Mouse (Mus musculus) liver, embryonic 15.5 days (tissue): ENCODE measurements at regions not wholly inside any gene's neighbourhood (a gene's known extent, or its start where the extent isn't known, plus 50 kb on each side); places are given as distances from the start of the nearest gene placed in this dataset.

Source experiments
- ATAC-seq: fragments of 200-750 bp; cut with Nextera tagmentation; 2 replicates; pipeline ENCODE4 v1.8.0; 2017; ENCODE audit warnings: moderate number of reproducible peaks, mild to moderate bottlenecking, moderate library complexity; ENCODE audit not compliant: insufficient read depth
- H3K27ac ChIP-seq: fragments of 300-500 bp; sonication (generic); replicated peaks from 2 replicates; pipeline ENCODE4 v1.5.1; 2015; ENCODE audit warnings: mild to moderate bottlenecking, inconsistent platforms
- H3K27me3 ChIP-seq: fragments of 300-500 bp; sonication (generic); 2 replicates; pipeline ENCODE4 v1.6.1; 2015; ENCODE audit warnings: mild to moderate bottlenecking, inconsistent platforms
- H3K36me3 ChIP-seq: fragments of 300-500 bp; sonication (generic); replicated peaks from 2 replicates; pipeline ENCODE4 v1.6.1; 2015; ENCODE audit warnings: moderate library complexity, mild to moderate bottlenecking, inconsistent platforms
- H3K4me1 ChIP-seq: fragments of 300-500 bp; sonication (generic); replicated peaks from 2 replicates; pipeline ENCODE4 v1.6.1; 2015; ENCODE audit warnings: inconsistent platforms
- H3K4me2 ChIP-seq: fragments of 300-500 bp; sonication (generic); 2 replicates; pipeline ENCODE4 v1.6.1; 2015; ENCODE audit warnings: moderate library complexity, mild to moderate bottlenecking, inconsistent platforms
- H3K4me3 ChIP-seq: fragments of 300-500 bp; sonication (generic); replicated peaks from 2 replicates; pipeline ENCODE4 v1.5.1; 2015; ENCODE audit warnings: mild to moderate bottlenecking, inconsistent platforms
- H3K9ac ChIP-seq: fragments of 300-500 bp; sonication (generic); 2 replicates; pipeline ENCODE4 v1.6.1; 2015; ENCODE audit warnings: moderate library complexity, mild to moderate bottlenecking, inconsistent platforms
- H3K9me3 ChIP-seq: fragments of 300-500 bp; sonication (generic); replicated peaks from 2 replicates; pipeline ENCODE4 v1.6.1; 2016; ENCODE audit warnings: inconsistent platforms
- WGBS: fragments of 180-500 bp; shearing (Covaris S2); methylation state at CpG from one replicate; pipeline ENCODE4 v1.1.7; 2015; ENCODE audit warnings: mixed read lengths; ENCODE audit not compliant: insufficient replicate concordance; 5-methylcytosine and 5-hydroxymethylcytosine counted together

GRCm38 (mm10) chr12:12619431-12619830 lies 322.3 kb downstream of the Mycn start:
- no peak overlapping the region for H3K4me3 ChIP-seq
- no peaks in the 10 kb centered on the region for H3K9me3 ChIP-seq
- H3K36me3 ChIP-seq = no peaks in the 10 kb centered on the region
- no peaks in the 10 kb centered on the region for H3K27me3 ChIP-seq
- no peak for ATAC-seq
- WGBS = 44% methylated on average over 5 of the region's 5 CpGs
- H3K4me1 ChIP-seq = no peaks in the 10 kb centered on the region; the same call in 1 of the 2 replicates
- H3K9ac ChIP-seq = no peak overlapping the region
- no peak overlapping the region for H3K27ac ChIP-seq
- no peak overlapping the region for H3K4me2 ChIP-seq

- Histone ChIP-seq H3K4me1 (no peaks in the 10 kb centered on the region), H3K9me3 (no peaks in the 10 kb centered on the region), H3K4me2 (no peak overlapping the region), H3K27ac (no peak overlapping the region), H3K4me3 (no peak overlapping the region), H3K27me3 (no peaks in the 10 kb centered on the region), H3K36me3 (no peaks in the 10 kb centered on the region), H3K9ac (no peak overlapping the region)
- ATAC-seq = no peak
- 68% methylated on average over 3 of the region's 3 CpGs for WGBS
Measured at GRCm38 (mm10) chr12:12612520-12612919, 329.2 kb downstream of the Mycn start.

GRCm38 (mm10) chr12:12610861-12611260 lies 330.9 kb downstream of the Mycn start:
- no peaks in the 10 kb centered on the region for H3K4me1 ChIP-seq
- H3K9me3 ChIP-seq = no peaks in the 10 kb centered on the region
- H3K27ac ChIP-seq = no peak overlapping the region
- no peak overlapping the region for H3K4me2 ChIP-seq
- H3K9ac ChIP-seq = no peak overlapping the region
- no peak overlapping the region for H3K4me3 ChIP-seq
- ATAC-seq = no peak
- WGBS = 55% methylated on average over 4 of the region's 4 CpGs
- H3K36me3 ChIP-seq = no peaks in the 10 kb centered on the region
- H3K27me3 ChIP-seq = no peaks in the 10 kb centered on the region

GRCm38 (mm10) chr12:12607995-12608394 lies 333.7 kb downstream of the Mycn start:
- H3K27me3 ChIP-seq = no peaks in the 10 kb centered on the region

GRCm38 (mm10) chr12:12606911-12607310 lies 334.8 kb downstream of the Mycn start:
- no peaks in the 10 kb centered on the region for H3K27me3 ChIP-seq
- H3K9ac ChIP-seq = no peak overlapping the region
- H3K4me2 ChIP-seq = no peak overlapping the region
- no peak overlapping the region for H3K27ac ChIP-seq
- H3K36me3 ChIP-seq = no peaks in the 10 kb centered on the region
- H3K4me3 ChIP-seq = no peak overlapping the region
- WGBS = 69% methylated on average over 6 of the region's 6 CpGs
- ATAC-seq = no peak
- H3K4me1 ChIP-seq = no peaks in the 10 kb centered on the region
- H3K9me3 ChIP-seq = no peaks in the 10 kb centered on the region

More at GRCm38 (mm10) chr12:12607995-12608394, 333.7 kb downstream of the Mycn start:
- Histone ChIP-seq H3K4me1 (no peaks in the 10 kb centered on the region), H3K9ac (no peak overlapping the region), H3K36me3 (no peaks in the 10 kb centered on the region), H3K9me3 (no peaks in the 10 kb centered on the region), H3K4me2 (no peak overlapping the region), H3K27ac (no peak overlapping the region), H3K4me3 (no peak overlapping the region)
- 70% methylated on average over 4 of the region's 4 CpGs for WGBS
- no peak for ATAC-seq

GRCm38 (mm10) chr12:12605495-12605894 lies 336.2 kb downstream of the Mycn start:
- no peak for ATAC-seq
- Histone ChIP-seq H3K9ac (no peak overlapping the region), H3K36me3 (no peaks in the 10 kb centered on the region), H3K4me1 (no peaks in the 10 kb centered on the region), H3K27me3 (no peaks in the 10 kb centered on the region), H3K27ac (no peak overlapping the region), H3K9me3 (no peaks in the 10 kb centered on the region), H3K4me3 (no peak overlapping the region), H3K4me2 (no peak overlapping the region)
- 73% methylated on average over 3 of the region's 3 CpGs for WGBS

GRCm38 (mm10) chr12:12601362-12601761 lies 339.4 kb downstream of the Fam49a start:
- no peak for ATAC-seq
- 5% methylated on average over 2 of the region's 2 CpGs for WGBS

GRCm38 (mm10) chr12:12595399-12595798 lies 333.5 kb downstream of the Fam49a start:
- Histone ChIP-seq H3K27ac (no peak overlapping the region), H3K4me2 (no peak overlapping the region), H3K4me1 (no peaks in the 10 kb centered on the region), H3K36me3 (no peaks in the 10 kb centered on the region), H3K4me3 (no peak overlapping the region), H3K27me3 (no peaks in the 10 kb centered on the region), H3K9me3 (no peaks in the 10 kb centered on the region), H3K9ac (no peak overlapping the region)
- WGBS = 56% methylated on average over 3 of the region's 3 CpGs
- ATAC-seq = no peak

More at GRCm38 (mm10) chr12:12601362-12601761, 339.4 kb downstream of the Fam49a start:
- H3K36me3 ChIP-seq = no peaks in the 10 kb centered on the region
- H3K27me3 ChIP-seq = no peaks in the 10 kb centered on the region
- no peak overlapping the region for H3K4me2 ChIP-seq
- no peak overlapping the region for H3K4me3 ChIP-seq
- no peak overlapping the region for H3K27ac ChIP-seq
- H3K9me3 ChIP-seq = no peaks in the 10 kb centered on the region
- no peaks in the 10 kb centered on the region for H3K4me1 ChIP-seq
- no peak overlapping the region for H3K9ac ChIP-seq

- H3K9me3 ChIP-seq = no peaks in the 10 kb centered on the region
- H3K4me3 ChIP-seq = no peak overlapping the region
- WGBS = 53% methylated on average over 3 of the region's 3 CpGs
- H3K4me1 ChIP-seq = no peaks in the 10 kb centered on the region
- H3K9ac ChIP-seq = no peak overlapping the region
- ATAC-seq = no peak
- H3K27me3 ChIP-seq = no peaks in the 10 kb centered on the region
- no peak overlapping the region for H3K27ac ChIP-seq
- no peak overlapping the region for H3K4me2 ChIP-seq
- H3K36me3 ChIP-seq = no peaks in the 10 kb centered on the region
Measured at GRCm38 (mm10) chr12:12594567-12594966, 332.6 kb downstream of the Fam49a start.

GRCm38 (mm10) chr12:12593343-12593742 lies 331.4 kb downstream of the Fam49a start:
- Histone ChIP-seq H3K4me3 (no peak overlapping the region), H3K36me3 (no peaks in the 10 kb centered on the region), H3K9me3 (no peaks in the 10 kb centered on the region), H3K9ac (no peak overlapping the region), H3K27me3 (no peaks in the 10 kb centered on the region), H3K4me1 (no peaks in the 10 kb centered on the region), H3K4me2 (no peak overlapping the region), H3K27ac (no peak overlapping the region)
- WGBS = 55% methylated on average over 2 of the region's 2 CpGs
- ATAC-seq = no peak

GRCm38 (mm10) chr12:12590753-12591291 lies 328.9 kb downstream of the Fam49a start:
- Histone ChIP-seq H3K9ac (no peak overlapping the region), H3K36me3 (no peaks in the 10 kb centered on the region), H3K4me3 (no peak overlapping the region), H3K27ac (no peak overlapping the region), H3K4me1 (no peaks in the 10 kb centered on the region), H3K27me3 (no peaks in the 10 kb centered on the region), H3K4me2 (no peak overlapping the region), H3K9me3 (no peaks in the 10 kb centered on the region)
- no peak for ATAC-seq
- 65% methylated on average over 8 of the region's 8 CpGs for WGBS

- Histone ChIP-seq H3K4me2 (no peak overlapping the region), H3K9me3 (no peaks in the 10 kb centered on the region), H3K36me3 (no peaks in the 10 kb centered on the region), H3K4me3 (no peak overlapping the region), H3K9ac (no peak overlapping the region), H3K4me1 (no peaks in the 10 kb centered on the region), H3K27ac (no peak overlapping the region), H3K27me3 (no peaks in the 10 kb centered on the region)
- ATAC-seq = no peak
- WGBS = 65% methylated on average over 5 of the region's 5 CpGs
Measured at GRCm38 (mm10) chr12:12588771-12589370, 326.9 kb downstream of the Fam49a start.
